Mouse (Mus musculus): ENCODE data around the gene Nfia. TPM values are rescaled to one million over a fixed set of nuclear protein-coding genes. Genes with fewer than 3 reads are reported as not detected.

Nfia gene
- polyA plus RNA-seq (2012; rRNA removed) (51.9 and 74.6 TPM in 2 replicates), polyA plus RNA-seq (2014; fragmentation: Nextera tagmentation; extraction: Ambion mirVana) (71.2 and 89.3 TPM in 2 replicates)

- TF ChIP-seq POLR2A (IDR thresholded peaks at IDR 0.05; ENCODE audit: borderline replicate concordance, extremely low read depth, insufficient read depth, insufficient read length): no peak
- peak within 1 kb of the TSS; percentile 94 for H3K27ac ChIP-seq (replicated peaks; ENCODE audit: low read depth, low read length)
- no peak for ATAC-seq (ENCODE audit: low FRiP score, low read depth)
- H3K27me3 ChIP-seq (ENCODE audit: control insufficient read depth, insufficient read depth, low read length): no peaks in the 10 kb centered on the region
- H3K4me2 ChIP-seq (replicated peaks; ENCODE audit: low read depth, low read length, severe bottlenecking): peak within 1 kb of the TSS; percentile 63
- peaks cover 24% of the 10 kb centered on the region for H3K4me1 ChIP-seq (ENCODE audit: control insufficient read depth, insufficient read depth, low read length)
- H3K4me3 ChIP-seq (replicated peaks; ENCODE audit: low read length): peak within 1 kb of the TSS; percentile 44
- H3K9ac ChIP-seq (ENCODE audit: low read depth, low read length, severe bottlenecking): peak within 1 kb of the TSS; percentile 38
- peak; percentile 77 for DNase-seq (ENCODE audit: low spot score)
- no peaks in the 10 kb centered on the region for H3K36me3 ChIP-seq (ENCODE audit: control insufficient read depth, insufficient read depth, low read length)
- under 1% methylated on average over 9 of the region's 9 CpGs for WGBS
- no peaks in the 10 kb centered on the region for H3K9me3 ChIP-seq (ENCODE audit: control insufficient read depth, low read length)
Observed at GRCm38 (mm10) chr4:97772641-97773040, at the start of gene Nfia. Nfia (plus strand) TSS chr4:97772734.

DNA sequence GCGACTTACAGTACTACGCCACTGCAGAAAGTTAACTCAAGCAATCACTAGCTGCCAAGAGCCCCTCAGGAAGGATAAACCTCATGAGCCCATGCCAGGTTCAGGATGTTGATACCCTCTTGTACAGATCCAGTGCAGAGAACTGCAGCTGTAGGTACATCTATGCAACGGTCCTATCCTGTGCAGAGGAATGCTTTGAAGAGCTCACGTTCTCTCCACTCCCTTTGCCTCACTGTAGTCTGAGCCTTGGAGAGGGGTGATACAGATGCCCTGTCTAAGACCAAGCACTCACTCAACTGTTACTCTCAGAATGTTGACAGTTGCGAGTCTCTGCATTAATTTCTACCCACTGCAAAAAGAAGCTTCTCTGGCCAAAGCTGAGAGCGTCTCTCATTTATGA, 49.2 kb upstream of the Nfia start:
- no peak overlapping the region for H3K27ac ChIP-seq (replicated peaks; ENCODE audit: low read depth, low read length)
- no peak for TF ChIP-seq POLR2A (IDR thresholded peaks at IDR 0.05; ENCODE audit: borderline replicate concordance, extremely low read depth, insufficient read depth, insufficient read length)
- 65% methylated on average over 6 of the region's 6 CpGs for WGBS

DNA sequence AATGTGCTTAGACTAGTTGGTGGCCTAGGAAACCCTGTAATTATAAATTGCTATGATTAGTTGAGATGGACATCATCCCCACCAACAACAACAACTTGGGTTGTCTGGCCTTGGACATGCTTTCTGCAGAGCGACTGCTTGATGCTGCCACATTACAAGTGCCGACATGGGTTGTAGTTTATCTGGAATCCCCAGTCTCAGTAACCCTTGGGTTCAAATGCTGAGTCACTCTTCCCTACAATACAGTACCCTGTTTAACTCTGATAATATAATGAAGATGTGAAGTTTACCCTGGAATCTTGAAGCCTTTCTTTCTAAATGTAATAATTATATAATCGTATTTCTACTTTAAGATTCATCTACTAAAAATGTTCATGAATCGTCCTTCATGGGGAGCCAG, 44.0 kb upstream of the Nfia start:
- no peak overlapping the region for H3K4me3 ChIP-seq (replicated peaks; ENCODE audit: low read length)
- H3K27me3 ChIP-seq (ENCODE audit: control insufficient read depth, insufficient read depth, low read length): no peaks in the 10 kb centered on the region
- no peak overlapping the region for H3K4me2 ChIP-seq (replicated peaks; ENCODE audit: low read depth, low read length, severe bottlenecking)
- ATAC-seq (ENCODE audit: low FRiP score, low read depth): no peak
- no peak for TF ChIP-seq POLR2A (IDR thresholded peaks at IDR 0.05; ENCODE audit: borderline replicate concordance, extremely low read depth, insufficient read depth, insufficient read length)
- H3K4me1 ChIP-seq (ENCODE audit: control insufficient read depth, insufficient read depth, low read length): no peaks in the 10 kb centered on the region
- no peak for DNase-seq (ENCODE audit: low spot score)
- no peaks in the 10 kb centered on the region for H3K36me3 ChIP-seq (ENCODE audit: control insufficient read depth, insufficient read depth, low read length)
- WGBS: 91% methylated on average over 4 of the region's 4 CpGs
- no peaks in the 10 kb centered on the region for H3K9me3 ChIP-seq (ENCODE audit: control insufficient read depth, low read length)
- H3K9ac ChIP-seq (ENCODE audit: low read depth, low read length, severe bottlenecking): no peak overlapping the region
- no peak overlapping the region for H3K27ac ChIP-seq (replicated peaks; ENCODE audit: low read depth, low read length)

More for the DNA sequence above, 49.2 kb upstream of the Nfia start:
- no peak overlapping the region for H3K9ac ChIP-seq (ENCODE audit: low read depth, low read length, severe bottlenecking)
- no peak overlapping the region for H3K4me2 ChIP-seq (replicated peaks; ENCODE audit: low read depth, low read length, severe bottlenecking)
- no peaks in the 10 kb centered on the region for H3K9me3 ChIP-seq (ENCODE audit: control insufficient read depth, low read length)
- no peaks in the 10 kb centered on the region for H3K36me3 ChIP-seq (ENCODE audit: control insufficient read depth, insufficient read depth, low read length)
- no peaks in the 10 kb centered on the region for H3K4me1 ChIP-seq (ENCODE audit: control insufficient read depth, insufficient read depth, low read length)
- no peak for DNase-seq (ENCODE audit: low spot score)
- no peak overlapping the region for H3K4me3 ChIP-seq (replicated peaks; ENCODE audit: low read length)
- no peak for ATAC-seq (ENCODE audit: low FRiP score, low read depth)
- H3K27me3 ChIP-seq (ENCODE audit: control insufficient read depth, insufficient read depth, low read length): no peaks in the 10 kb centered on the region

DNA sequence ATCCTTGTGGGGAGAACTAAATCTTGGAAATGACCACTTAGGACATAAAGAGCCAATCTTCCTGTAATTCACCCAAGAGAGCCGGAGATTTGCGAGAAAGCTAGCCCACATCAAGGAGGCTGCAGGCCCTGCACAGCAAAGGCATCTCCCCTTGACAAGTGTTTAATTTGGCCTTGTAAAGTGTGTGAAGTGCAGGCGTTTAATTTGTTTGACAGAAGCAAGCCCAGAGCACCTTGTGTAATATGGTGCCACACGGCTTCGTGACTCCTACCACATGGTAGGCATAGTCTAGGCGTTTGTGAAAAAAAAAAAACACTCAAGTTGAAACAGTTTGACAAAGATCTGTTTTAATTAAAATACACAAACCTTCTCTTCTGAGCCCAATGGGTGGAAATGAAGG, 42.5 kb upstream of the Nfia start:
- Histone ChIP-seq H3K4me1 (ENCODE audit: control insufficient read depth, insufficient read depth, low read length) (no peaks in the 10 kb centered on the region), H3K4me2 (replicated peaks; ENCODE audit: low read depth, low read length, severe bottlenecking) (no peak overlapping the region), H3K36me3 (ENCODE audit: control insufficient read depth, insufficient read depth, low read length) (no peaks in the 10 kb centered on the region), H3K9me3 (ENCODE audit: control insufficient read depth, low read length) (no peaks in the 10 kb centered on the region), H3K4me3 (replicated peaks; ENCODE audit: low read length) (no peak overlapping the region), H3K9ac (ENCODE audit: low read depth, low read length, severe bottlenecking) (no peak overlapping the region), H3K27ac (replicated peaks; ENCODE audit: low read depth, low read length) (no peak overlapping the region), H3K27me3 (ENCODE audit: control insufficient read depth, insufficient read depth, low read length) (no peaks in the 10 kb centered on the region)
- DNase-seq (ENCODE audit: low spot score) (no peak), ATAC-seq (ENCODE audit: low FRiP score, low read depth) (no peak)
- TF ChIP-seq POLR2A (IDR thresholded peaks at IDR 0.05; ENCODE audit: borderline replicate concordance, extremely low read depth, insufficient read depth, insufficient read length): no peak
- WGBS: 31% methylated on average over 6 of the region's 6 CpGs

DNA sequence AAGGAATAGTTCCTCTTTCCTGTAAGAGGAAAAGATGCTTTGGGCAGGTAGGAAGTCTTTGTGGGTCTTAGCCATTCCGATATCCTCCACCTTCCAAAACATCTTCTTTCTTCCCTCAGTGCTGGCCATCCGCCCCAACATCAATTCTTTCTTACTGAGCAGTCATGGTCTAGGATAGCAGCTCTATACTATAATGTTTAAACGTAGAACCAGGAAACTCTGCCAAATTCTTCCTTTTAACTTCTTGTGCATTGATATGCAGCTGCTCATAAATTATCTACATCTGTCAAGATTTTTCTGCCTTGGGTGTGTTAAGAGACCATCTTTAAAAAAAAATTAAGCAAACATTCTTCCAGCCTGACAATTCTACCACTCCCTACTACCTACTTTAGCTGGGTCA, 42.1 kb upstream of the Nfia start:
- no peak overlapping the region for H3K4me2 ChIP-seq (replicated peaks; ENCODE audit: low read depth, low read length, severe bottlenecking)
- H3K27me3 ChIP-seq (ENCODE audit: control insufficient read depth, insufficient read depth, low read length): no peaks in the 10 kb centered on the region
- 67% methylated on average over 3 of the region's 3 CpGs for WGBS
- no peak overlapping the region for H3K27ac ChIP-seq (replicated peaks; ENCODE audit: low read depth, low read length)
- ATAC-seq (ENCODE audit: low FRiP score, low read depth) (no peak), DNase-seq (ENCODE audit: low spot score) (peak; percentile 65)
- TF ChIP-seq POLR2A (IDR thresholded peaks at IDR 0.05; ENCODE audit: borderline replicate concordance, extremely low read depth, insufficient read depth, insufficient read length): no peak
- no peak overlapping the region for H3K9ac ChIP-seq (ENCODE audit: low read depth, low read length, severe bottlenecking)
- H3K4me1 ChIP-seq (ENCODE audit: control insufficient read depth, insufficient read depth, low read length): no peaks in the 10 kb centered on the region
- no peaks in the 10 kb centered on the region for H3K36me3 ChIP-seq (ENCODE audit: control insufficient read depth, insufficient read depth, low read length)
- H3K9me3 ChIP-seq (ENCODE audit: control insufficient read depth, low read length): no peaks in the 10 kb centered on the region
- no peak overlapping the region for H3K4me3 ChIP-seq (replicated peaks; ENCODE audit: low read length)

GRCm38 (mm10) chr4:97733392-97733791, 39.1 kb upstream of the Nfia start:
- Histone ChIP-seq H3K4me1 (ENCODE audit: control insufficient read depth, insufficient read depth, low read length) (no peaks in the 10 kb centered on the region), H3K4me3 (replicated peaks; ENCODE audit: low read length) (no peak overlapping the region), H3K4me2 (replicated peaks; ENCODE audit: low read depth, low read length, severe bottlenecking) (no peak overlapping the region), H3K9me3 (ENCODE audit: control insufficient read depth, low read length) (no peaks in the 10 kb centered on the region), H3K27me3 (ENCODE audit: control insufficient read depth, insufficient read depth, low read length) (no peaks in the 10 kb centered on the region), H3K9ac (ENCODE audit: low read depth, low read length, severe bottlenecking) (no peak overlapping the region), H3K36me3 (ENCODE audit: control insufficient read depth, insufficient read depth, low read length) (no peaks in the 10 kb centered on the region), H3K27ac (replicated peaks; ENCODE audit: low read depth, low read length) (no peak overlapping the region)
- DNase-seq (ENCODE audit: low spot score) (no peak), ATAC-seq (ENCODE audit: low FRiP score, low read depth) (no peak)
- WGBS: 44% methylated on average over 1 of the region's 1 CpGs
- no peak for TF ChIP-seq POLR2A (IDR thresholded peaks at IDR 0.05; ENCODE audit: borderline replicate concordance, extremely low read depth, insufficient read depth, insufficient read length)

All from limb, embryonic 14.5 days (tissue).